Mouse (Mus musculus): ENCODE results near the gene Ncor2.

Gene Ncor2

DNA sequence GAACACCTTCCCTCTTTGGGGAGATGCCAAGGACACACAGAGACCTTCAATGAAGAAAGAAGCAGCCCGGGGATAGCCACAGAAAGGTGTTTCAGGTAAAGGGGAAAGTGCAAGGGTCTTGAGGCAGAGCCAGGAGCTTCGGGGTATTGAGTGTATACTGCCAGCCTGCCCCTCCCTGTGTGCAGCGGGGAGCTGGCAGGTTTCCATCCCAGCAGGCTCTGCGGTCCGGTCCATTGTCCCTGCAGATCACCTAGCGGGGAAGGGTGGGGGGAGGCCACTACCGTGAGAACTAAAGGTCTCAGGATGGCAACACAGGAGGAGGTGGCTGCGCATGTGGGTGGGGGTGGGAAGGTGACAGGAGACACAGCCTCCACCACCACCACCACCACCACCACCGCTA, 12.6 kb upstream of the Ncor2 start:
- no peak for DNase-seq (ENCODE audit: low read depth, low spot score)

DNA sequence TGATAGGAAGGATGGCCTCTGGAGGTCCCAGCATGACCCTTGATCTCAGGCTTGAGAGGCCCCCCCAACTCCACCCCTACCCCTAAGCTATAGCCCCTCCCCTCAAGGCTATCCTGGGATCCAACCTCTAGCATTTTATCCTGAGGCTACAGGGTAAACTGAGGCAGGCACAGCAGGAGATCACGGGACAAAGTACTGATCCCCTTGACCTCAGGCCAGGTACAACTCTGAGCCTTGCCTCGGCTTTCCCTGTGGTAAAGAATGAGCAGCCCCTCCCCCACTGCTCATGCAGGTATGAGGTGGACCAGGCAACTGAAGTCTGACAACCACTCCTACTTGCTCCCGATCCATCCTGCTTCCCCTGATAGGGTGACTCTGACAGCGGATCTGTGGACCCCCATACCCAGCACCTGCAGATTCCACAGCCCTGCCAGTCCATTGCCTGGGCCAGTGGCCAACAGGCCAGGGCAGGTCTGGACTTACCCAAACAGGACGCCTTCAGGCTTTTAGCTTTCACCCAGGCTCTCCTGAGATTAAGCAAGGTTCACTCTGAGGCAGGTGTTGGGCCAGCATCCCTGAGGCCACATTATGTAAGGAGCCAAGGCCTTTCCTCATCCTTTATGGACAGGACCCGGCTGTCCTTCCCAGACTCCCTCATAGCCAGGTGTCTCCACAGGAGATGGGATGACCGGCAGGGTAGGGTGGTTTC, 11.2 kb upstream of the Ncor2 start:
- DNase-seq (ENCODE audit: low read depth, low spot score), result no peak

DNA sequence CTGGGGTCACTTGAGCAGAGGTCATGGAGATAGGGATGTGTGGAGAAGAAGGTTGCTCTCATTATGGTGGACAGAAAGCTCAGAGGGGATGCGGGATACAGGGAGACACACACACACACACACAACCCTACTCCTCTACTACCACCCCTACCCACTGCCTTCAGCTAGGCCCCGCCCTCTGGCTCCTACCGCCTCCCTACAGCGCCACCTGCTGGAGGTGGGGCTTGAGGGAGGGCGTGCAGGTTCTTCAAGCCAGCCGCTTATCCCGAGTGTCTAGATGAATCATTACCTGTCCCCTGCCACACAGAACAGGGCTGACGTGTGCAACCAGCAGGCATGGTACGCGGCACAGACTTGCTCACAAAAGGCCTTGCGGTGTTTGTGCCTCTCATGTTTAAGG, 10.6 kb upstream of the Ncor2 start:
- no peak for DNase-seq (ENCODE audit: low read depth, low spot score)

DNA sequence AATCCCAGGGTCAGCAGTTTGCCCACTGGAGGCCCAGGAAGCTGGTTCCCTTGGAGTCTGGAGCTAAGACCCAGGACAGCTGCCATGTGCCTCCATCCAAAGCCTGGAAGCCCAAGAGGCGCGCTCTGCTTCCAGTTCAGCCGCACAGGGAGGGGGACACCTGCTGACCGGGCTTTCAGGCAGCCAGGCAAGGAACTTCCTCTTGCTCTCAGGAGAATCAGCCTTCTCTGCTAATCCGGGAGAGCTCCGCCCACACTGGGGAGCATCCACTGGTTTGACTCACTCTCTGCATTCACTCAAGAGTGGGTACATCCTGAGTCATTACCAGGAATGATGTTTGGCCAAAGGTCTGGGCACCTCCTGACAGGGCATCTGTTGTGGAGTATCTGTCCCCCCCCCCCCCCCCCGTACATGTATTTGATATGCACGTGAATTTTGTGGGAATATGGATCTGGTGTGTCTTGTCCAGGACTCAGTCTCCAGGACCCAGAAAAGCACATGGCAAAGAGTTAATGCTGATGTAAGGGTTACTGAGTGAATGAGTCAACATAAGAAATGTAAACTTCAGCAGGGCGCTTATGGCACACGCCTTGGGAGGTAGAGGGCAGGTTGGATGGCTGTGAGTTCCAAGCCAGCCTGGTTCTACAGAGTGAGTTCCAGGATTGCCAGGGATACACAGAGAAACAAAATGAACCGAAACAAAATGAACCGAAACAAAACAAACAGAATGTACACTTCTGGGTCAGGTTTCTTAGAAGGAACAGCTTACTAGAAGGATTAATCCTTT, 10.0 kb upstream of the Ncor2 start:
- no peak for DNase-seq (ENCODE audit: low read depth, low spot score)

GRCm38 (mm10) chr5:125184826-125185225, 5.8 kb upstream of the Ncor2 start:
- no peak for DNase-seq (ENCODE audit: low read depth, low spot score)

GRCm38 (mm10) chr5:125183321-125184003, 4.4 kb upstream of the Ncor2 start:
- no peak for DNase-seq (ENCODE audit: low read depth, low spot score)

DNA sequence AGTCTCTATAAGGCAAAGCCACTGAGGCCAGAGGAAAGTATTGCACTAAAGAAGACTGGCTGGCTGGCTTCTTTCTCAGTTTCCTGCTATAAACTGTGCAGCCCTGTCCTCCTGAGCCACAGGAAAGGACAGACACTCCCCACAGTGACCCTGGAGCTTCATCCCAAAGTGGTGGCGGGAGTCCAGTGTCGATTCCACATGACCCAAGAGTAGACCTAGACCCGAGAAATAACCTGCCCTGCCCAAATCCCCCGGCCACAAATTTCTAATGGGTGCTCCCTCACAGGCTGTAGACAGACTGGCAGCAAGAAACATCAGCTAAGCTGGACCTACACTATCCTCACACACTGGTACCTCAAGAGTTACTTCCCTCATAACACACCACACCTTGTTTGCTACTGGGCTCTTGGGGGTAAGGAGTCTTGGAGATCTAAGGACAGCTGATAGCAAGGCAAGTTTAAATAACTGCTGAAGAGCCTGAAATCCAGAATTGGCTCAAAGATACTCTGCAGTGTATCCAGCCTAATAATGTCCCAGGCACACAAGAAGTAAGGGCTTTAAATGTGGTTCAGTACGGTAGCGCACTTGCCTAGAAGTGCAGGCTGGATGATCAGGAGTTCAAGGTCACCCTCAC, 1.7 kb upstream of the Ncor2 start:
- no peak for DNase-seq (ENCODE audit: low read depth, low spot score)

- no peak for DNase-seq (ENCODE audit: low read depth, low spot score)
Measured at GRCm38 (mm10) chr5:125179735-125180629, 963 bp upstream of the Ncor2 start.

DNA sequence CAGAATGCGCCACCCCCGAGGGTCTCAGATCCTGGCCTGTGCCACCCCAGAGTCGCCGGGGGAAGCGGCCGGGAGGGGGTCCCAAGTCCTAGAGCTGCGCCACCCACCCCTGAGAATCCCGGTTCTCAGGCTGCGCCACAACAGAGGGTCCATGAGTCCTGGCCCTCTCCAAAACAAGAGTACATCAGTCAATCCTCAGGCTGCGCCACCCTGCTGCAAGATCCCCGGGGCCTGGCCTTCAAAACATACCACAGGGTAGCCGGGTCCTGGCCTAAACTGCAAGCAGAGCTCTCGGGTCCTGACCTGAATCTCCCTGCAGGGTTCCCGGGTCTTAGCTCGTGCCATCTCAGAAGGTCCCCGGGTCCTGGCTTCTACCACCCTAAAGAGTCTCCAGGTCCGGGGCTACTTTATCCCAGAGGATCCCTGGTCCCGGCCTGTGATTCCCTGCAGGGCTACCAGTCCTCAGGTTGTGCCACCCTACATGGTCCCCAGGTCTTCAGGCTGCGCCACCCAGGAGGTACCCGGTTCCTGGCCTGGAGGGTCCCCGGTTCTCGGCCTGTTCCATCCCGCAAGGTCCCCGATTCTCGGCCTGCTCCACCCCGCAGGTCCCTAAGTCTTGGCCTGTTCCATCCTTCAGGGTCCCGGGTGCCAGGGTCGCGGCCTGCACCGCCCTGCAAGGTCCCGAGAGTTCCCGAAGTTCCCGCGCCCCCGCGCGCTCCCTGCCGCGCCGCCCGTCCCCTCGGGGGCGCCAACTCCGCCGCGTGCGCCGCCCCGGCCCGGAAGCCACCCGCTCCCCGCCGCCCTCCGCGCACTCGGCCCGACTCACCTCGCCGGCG, 630 bp downstream of the Ncor2 start:
- no peak for DNase-seq (ENCODE audit: low read depth, low spot score)

DNA sequence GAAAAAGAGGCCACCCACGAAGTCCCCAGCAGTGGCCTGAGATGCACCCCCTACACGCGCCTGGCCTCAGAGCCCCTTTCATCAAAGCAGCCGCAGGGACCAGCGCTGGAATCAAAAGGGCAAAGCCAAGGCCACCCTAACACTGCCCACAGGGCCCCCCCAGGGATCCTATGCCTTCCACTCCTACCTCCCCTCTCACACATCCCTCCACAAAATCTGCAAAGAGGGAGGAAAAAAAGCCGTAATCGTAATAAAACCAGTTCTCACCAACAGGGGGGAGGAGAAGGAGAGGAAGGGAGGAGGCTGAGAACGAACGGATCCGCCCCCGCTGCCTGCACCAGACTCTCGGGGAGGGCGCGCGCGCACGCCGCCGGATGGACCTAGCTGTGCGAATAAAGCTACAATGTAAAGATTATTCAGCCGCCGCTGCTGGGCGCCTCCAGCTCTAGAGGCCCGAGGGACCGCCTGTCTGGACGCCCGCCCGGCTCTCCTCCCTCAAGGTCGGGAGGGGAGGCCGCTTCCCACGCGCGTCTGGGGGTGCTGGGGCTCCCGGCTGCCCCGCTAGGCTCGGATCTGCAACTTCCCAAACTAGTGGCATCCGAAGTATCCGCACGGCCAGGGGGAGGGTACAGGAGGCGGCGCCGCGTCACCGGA, 1.4 kb downstream of the Ncor2 start:
- no peak for DNase-seq (ENCODE audit: low read depth, low spot score)

- no peak for DNase-seq (ENCODE audit: low read depth, low spot score)
Measured at GRCm38 (mm10) chr5:125176864-125177263, 2.2 kb downstream of the Ncor2 start.

GRCm38 (mm10) chr5:125176370-125176766, 2.7 kb downstream of the Ncor2 start:
- no peak for DNase-seq (ENCODE audit: low read depth, low spot score)

DNA sequence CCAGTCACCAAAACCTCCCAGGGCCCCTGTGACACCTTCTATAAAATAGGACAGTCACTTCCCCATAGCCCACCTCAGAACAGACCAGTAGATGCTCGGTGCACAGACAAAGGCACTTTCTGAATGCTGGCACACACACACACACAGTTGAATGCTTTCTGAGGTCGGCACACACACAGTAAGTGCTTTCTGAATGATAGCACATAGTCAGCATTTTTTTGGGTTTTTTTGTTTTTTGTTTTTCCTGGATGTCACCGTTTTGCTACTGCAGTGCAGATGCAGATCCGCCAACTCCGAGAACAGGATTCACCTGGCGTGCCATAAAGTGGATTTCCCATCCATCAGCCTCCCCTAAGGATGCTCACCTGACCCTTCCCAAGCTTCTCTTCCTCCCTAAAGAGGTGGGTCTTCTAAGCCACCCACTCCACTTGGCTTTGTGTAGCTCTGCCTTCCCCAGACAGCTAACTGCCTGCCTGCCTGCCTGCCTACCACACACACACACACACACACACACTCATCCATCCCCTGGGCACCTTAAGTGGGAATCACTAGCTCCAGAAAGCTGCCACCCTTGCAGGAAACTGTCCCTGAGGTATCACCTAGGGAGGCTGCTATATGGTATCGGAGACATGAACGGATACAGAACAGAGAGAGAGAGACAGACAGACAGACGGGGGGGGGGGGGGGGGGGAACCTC, 3.2 kb downstream of the Ncor2 start:
- no peak for DNase-seq (ENCODE audit: low read depth, low spot score)

GRCm38 (mm10) chr5:125174726-125175672, 4.0 kb downstream of the Ncor2 start:
- no peak for DNase-seq (ENCODE audit: low read depth, low spot score)

GRCm38 (mm10) chr5:125173868-125174267, 5.2 kb downstream of the Ncor2 start:
- DNase-seq (ENCODE audit: low read depth, low spot score), result no peak

DNA sequence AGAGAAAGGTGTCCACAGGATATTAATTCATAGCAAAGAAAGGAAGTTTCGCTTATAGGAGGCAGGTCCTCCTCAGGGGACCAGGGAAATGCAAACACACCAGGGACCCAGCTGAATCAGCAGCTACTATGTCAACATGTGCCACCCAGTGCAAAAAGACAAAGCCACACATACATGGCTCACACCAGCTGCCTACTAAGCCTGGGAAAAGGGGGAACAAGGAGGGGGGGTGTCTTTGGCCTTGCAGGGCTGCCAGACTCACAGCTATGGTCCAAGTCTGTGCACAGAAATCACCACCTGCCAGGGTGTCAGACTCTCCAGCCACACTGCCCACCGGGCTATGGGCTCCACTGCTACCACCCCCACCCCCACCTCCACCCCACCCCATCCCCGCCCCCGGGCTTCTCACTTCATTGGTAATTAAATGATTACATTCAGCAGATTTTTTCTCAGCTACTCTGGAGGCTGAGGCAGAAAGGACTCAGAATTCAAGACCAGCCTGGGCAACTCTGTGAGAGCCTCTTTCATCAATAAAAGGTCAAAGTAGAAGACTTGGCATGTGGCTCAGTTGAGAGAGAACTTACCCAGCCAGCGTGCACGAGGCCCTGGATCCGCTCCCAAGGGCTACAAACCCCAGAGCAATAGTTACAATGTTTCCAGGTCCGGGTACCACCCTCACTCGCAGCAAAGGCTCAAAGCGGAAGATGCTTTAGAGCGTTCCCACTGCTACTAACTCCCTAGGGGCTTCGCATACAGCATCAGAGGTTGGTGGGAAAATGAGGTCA, 6.0 kb downstream of the Ncor2 start:
- no peak for DNase-seq (ENCODE audit: low read depth, low spot score)

DNA sequence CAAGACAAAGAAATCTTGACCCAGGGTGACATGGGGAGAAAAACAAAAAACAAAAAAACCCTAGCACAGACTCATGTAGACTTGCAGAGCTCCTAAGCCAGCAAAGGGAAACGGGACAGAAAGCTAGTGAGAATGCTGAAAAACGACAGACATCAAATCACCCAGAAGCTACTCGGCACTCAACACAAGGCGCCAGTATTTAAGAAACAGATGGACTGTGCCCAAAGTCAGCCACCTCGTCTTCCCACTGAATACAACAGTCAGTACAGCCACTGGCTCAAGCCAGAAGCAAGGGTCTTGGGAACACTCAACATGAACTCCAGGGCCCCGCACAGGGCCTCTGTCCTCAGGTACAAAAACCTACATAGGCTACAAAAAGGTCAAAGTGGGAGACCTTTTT, 7.8 kb downstream of the Ncor2 start:
- DNase-seq (ENCODE audit: low read depth, low spot score), result no peak
